Mouse (Mus musculus) Patski (cell line): ENCODE measurements around the gene Gm20388. TPM values are rescaled to one million over a fixed set of nuclear protein-coding genes. Genes with fewer than 3 reads are reported as not detected.

Experiments used
- ATAC-seq: fragments of 100-300 bp; one replicate; pipeline ENCODE4 v1.8.0; 2021
- CTCF ChIA-PET: fragments of 350-600 bp; sonication (Branson Sonifier 250); formaldehyde crosslinking; loops from one replicate; lab custom pipeline; 2022; ENCODE audit warnings: inconsistent platforms; lab: Charles Lee
- POLR2A ChIA-PET: fragments of 350-600 bp; sonication (Branson Sonifier 250); formaldehyde crosslinking; loops from one replicate; lab custom pipeline; 2022; ENCODE audit warnings: antibody characterized with exemption, inconsistent platforms; lab: Charles Lee
- DNase-seq: peaks from one replicate; pipeline ENCODE4 v3.0.0-alpha.2; 2011; ENCODE audit warnings: low read depth, low spot score
- H3K27me3 ChIP-seq: fragments of 371-371 bp; one replicate; pipeline ENCODE4 v1.5.1; 2021
- CTCF ChIP-seq: fragments of 100-300 bp; IDR thresholded peaks from one replicate; pipeline ENCODE4 v1.5.1; 2021
- in situ Hi-C: fragments of 300-500 bp; cut with MboI; formaldehyde crosslinking; loops from 3 replicates; pipeline ENCODE4 v1.11.1; 2018; ENCODE audit warnings: low pct_unique_long_range_greater_than_20kb, mixed read lengths
- polyA plus RNA-seq: library from polyadenylated mRNA; unstranded; gene quantifications from one replicate; pipeline ENCODE4 v1.2.3, GENCODE M21; 2021

The Gm20388 gene
- polyA plus RNA-seq, 1 experiment from 2014 or later: 86.7 TPM

GRCm38 (mm10) chr8:122893451-122893850 lies 2982.8 kb downstream of the Gm20388 start:
- POLR2A ChIA-PET: interaction anchor here (0.6 kb wide), 1 partner anchor 84 kb away, joined by 3 read pairs; no protein-coding TSS in a partner anchor
- in situ Hi-C loops: no loop called here
- CTCF ChIA-PET: no interaction called here
- DNase-seq (no peak), ATAC-seq (no peak)
- no peak for TF ChIP-seq CTCF
- no peaks in the 10 kb centered on the region for H3K27me3 ChIP-seq

- no peak for ATAC-seq
- H3K27me3 ChIP-seq: no peaks in the 10 kb centered on the region
- DNase-seq: no peak
- ChIA-PET POLR2A (no interaction called here), CTCF (interaction anchor here (2.0 kb wide), 1 partner anchor 9 kb away, joined by 4 read pairs; no protein-coding TSS in a partner anchor)
- in situ Hi-C loops: no loop called here
- no peak for TF ChIP-seq CTCF
Measured at GRCm38 (mm10) chr8:122896317-122896716, 2985.7 kb downstream of the Gm20388 start.

- ATAC-seq (no peak), DNase-seq (no peak)
- CTCF ChIA-PET: interaction anchor here (1.2 kb wide), 1 partner anchor 9 kb away, joined by 3 read pairs; no protein-coding TSS in a partner anchor
- no peaks in the 10 kb centered on the region for H3K27me3 ChIP-seq
- POLR2A ChIA-PET: interaction anchor here (0.6 kb wide), 1 partner anchor 60 kb away, joined by 3 read pairs; no protein-coding TSS in a partner anchor
- in situ Hi-C loops: no loop called here
- TF ChIP-seq CTCF: no peak
Measured at GRCm38 (mm10) chr8:122897200-122897599, 2986.6 kb downstream of the Gm20388 start.

GRCm38 (mm10) chr8:122898018-122898417 lies 2987.4 kb downstream of the Gm20388 start:
- ATAC-seq (no peak), DNase-seq (no peak)
- ChIA-PET POLR2A (no interaction called here), CTCF (interaction anchor here (1.2 kb wide), 1 partner anchor 8 kb away, joined by 3 read pairs; no protein-coding TSS in a partner anchor)
- TF ChIP-seq CTCF: no peak
- no peaks in the 10 kb centered on the region for H3K27me3 ChIP-seq
- in situ Hi-C loops: no loop called here

- DNase-seq: no peak
- no peak for ATAC-seq
- TF ChIP-seq CTCF: no peak
- no peaks in the 10 kb centered on the region for H3K27me3 ChIP-seq
- CTCF ChIA-PET: no interaction called here
- in situ Hi-C loops: no loop called here
- POLR2A ChIA-PET: no interaction called here
Measured at GRCm38 (mm10) chr8:122898473-122898872, 2987.8 kb downstream of the Gm20388 start.

- in situ Hi-C loops: no loop called here
- no peak for ATAC-seq
- ChIA-PET CTCF (no interaction called here), POLR2A (no interaction called here)
- no peaks in the 10 kb centered on the region for H3K27me3 ChIP-seq
- no peak for DNase-seq
- no peak for TF ChIP-seq CTCF
Measured at GRCm38 (mm10) chr8:122899085-122899484, 2988.4 kb downstream of the Gm20388 start.

- in situ Hi-C loops: loop anchor here (10.0 kb wide), 1 partner anchor 193 kb away; no protein-coding TSS in a partner anchor
- ChIA-PET POLR2A (no interaction called here), CTCF (interaction anchor here (1.3 kb wide), 1 partner anchor 209 kb away, joined by 3 read pairs; no protein-coding TSS in a partner anchor)
- no peak for DNase-seq
- no peaks in the 10 kb centered on the region for H3K27me3 ChIP-seq
- TF ChIP-seq CTCF: no peak
- ATAC-seq: no peak
Measured at GRCm38 (mm10) chr8:122901476-122901875, 2990.8 kb downstream of the Gm20388 start.

- ChIA-PET CTCF (no interaction called here), POLR2A (no interaction called here)
- in situ Hi-C loops: loop anchor here (10.0 kb wide), 1 partner anchor 193 kb away; no protein-coding TSS in a partner anchor
- no peaks in the 10 kb centered on the region for H3K27me3 ChIP-seq
- TF ChIP-seq CTCF: no peak
- no peak for DNase-seq
- ATAC-seq: no peak
Measured at GRCm38 (mm10) chr8:122901892-122902515, 2991.4 kb downstream of the Gm20388 start.

- ATAC-seq: no peak
- in situ Hi-C loops: loop anchor here (10.0 kb wide), 1 partner anchor 192 kb away; no protein-coding TSS in a partner anchor
Measured at GRCm38 (mm10) chr8:122902581-122902980, 2991.9 kb downstream of the Gm20388 start.

GRCm38 (mm10) chr8:122903002-122903401 lies 2992.4 kb downstream of the Gm20388 start:
- in situ Hi-C loops: loop anchor here (10.0 kb wide), 1 partner anchor 192 kb away; no protein-coding TSS in a partner anchor
- ATAC-seq: no peak
- no peak for TF ChIP-seq CTCF
- ChIA-PET POLR2A (interaction anchor here (0.7 to 1.1 kb wide), 2 partner anchors 8 to 215 kb away, joined by 3 to 4 read pairs; no protein-coding TSS in a partner anchor), CTCF (no interaction called here)
- DNase-seq: no peak
- H3K27me3 ChIP-seq: no peaks in the 10 kb centered on the region

More at GRCm38 (mm10) chr8:122902581-122902980, 2991.9 kb downstream of the Gm20388 start:
- H3K27me3 ChIP-seq: no peaks in the 10 kb centered on the region
- ChIA-PET POLR2A (interaction anchor here (1.1 kb wide), 1 partner anchor 7 kb away, joined by 3 read pairs; no protein-coding TSS in a partner anchor), CTCF (no interaction called here)
- DNase-seq: no peak
- TF ChIP-seq CTCF: no peak

GRCm38 (mm10) chr8:122904496-122904895 lies 2993.9 kb downstream of the Gm20388 start:
- in situ Hi-C loops: loop anchor here (10.0 kb wide), 1 partner anchor 190 kb away; no protein-coding TSS in a partner anchor
- ChIA-PET CTCF (no interaction called here), POLR2A (no interaction called here)
- ATAC-seq (no peak), DNase-seq (no peak)
- no peaks in the 10 kb centered on the region for H3K27me3 ChIP-seq
- TF ChIP-seq CTCF: no peak
